Mouse (Mus musculus): ENCODE measurements around the gene Morc2a. TPM values are rescaled to one million over a fixed set of nuclear protein-coding genes. Genes with fewer than 3 reads are reported as not detected.

The Morc2a gene
- polyA plus RNA-seq, 1 experiment from 2014 or later, result 6.9 TPM

- H3K9ac ChIP-seq, result peak overlapping the region; percentile 84; the same call in 1 of the 2 replicates
- ATAC-seq (ENCODE audit: low read depth), result no peak
Measured at GRCm38 (mm10) chr11:3650141-3650540, 1.1 kb downstream of the Morc2a start.

GRCm38 (mm10) chr11:3661964-3662363 lies 13.0 kb downstream of the Morc2a start:
- Histone ChIP-seq H3K27ac (no peak overlapping the region), H3K4me2 (no peak overlapping the region), H3K9ac (no peak overlapping the region), H3K27me3 (no peaks in the 10 kb centered on the region), H3K4me3 (replicated peaks) (no peak overlapping the region), H3K4me1 (replicated peaks) (no peaks in the 10 kb centered on the region), H3K36me3 (peaks cover 28% of the 10 kb centered on the region), H3K9me3 (replicated peaks) (no peaks in the 10 kb centered on the region)
- DNase-seq, result no peak
- no peak for ATAC-seq (ENCODE audit: low read depth)
- WGBS (ENCODE audit: insufficient replicate concordance), result 81% methylated on average over 2 of the region's 2 CpGs

More at GRCm38 (mm10) chr11:3650141-3650540, 1.1 kb downstream of the Morc2a start:
- no peaks in the 10 kb centered on the region for H3K27me3 ChIP-seq
- H3K27ac ChIP-seq, result no peak overlapping the region
- no peaks in the 10 kb centered on the region for H3K9me3 ChIP-seq (replicated peaks)
- no peak for DNase-seq
- peaks cover 34% of the 10 kb centered on the region for H3K4me1 ChIP-seq (replicated peaks)
- H3K4me2 ChIP-seq, result peak overlapping the region; percentile 97
- WGBS (ENCODE audit: insufficient replicate concordance), result 89% methylated on average over 6 of the region's 6 CpGs
- H3K4me3 ChIP-seq (replicated peaks), result peak overlapping the region; percentile 96
- H3K36me3 ChIP-seq, result peaks cover 20% of the 10 kb centered on the region

- Histone ChIP-seq H3K4me3 (replicated peaks) (no peak overlapping the region), H3K4me2 (no peak overlapping the region), H3K36me3 (peaks cover 62% of the 10 kb centered on the region), H3K4me1 (replicated peaks) (no peaks in the 10 kb centered on the region), H3K9ac (no peak overlapping the region), H3K9me3 (replicated peaks) (no peaks in the 10 kb centered on the region), H3K27ac (no peak overlapping the region), H3K27me3 (no peaks in the 10 kb centered on the region)
- DNase-seq, result no peak
- ATAC-seq (ENCODE audit: low read depth), result no peak
- 79% methylated on average over 3 of the region's 3 CpGs for WGBS (ENCODE audit: insufficient replicate concordance)
Measured at GRCm38 (mm10) chr11:3667506-3667905, 18.5 kb downstream of the Morc2a start.

GRCm38 (mm10) chr11:3668768-3669167 lies 19.8 kb downstream of the Morc2a start:
- Histone ChIP-seq H3K4me3 (replicated peaks) (no peak overlapping the region), H3K27ac (no peak overlapping the region), H3K4me1 (replicated peaks) (no peaks in the 10 kb centered on the region), H3K4me2 (no peak overlapping the region), H3K36me3 (peaks cover 69% of the 10 kb centered on the region), H3K9ac (no peak overlapping the region), H3K9me3 (replicated peaks) (no peaks in the 10 kb centered on the region), H3K27me3 (no peaks in the 10 kb centered on the region)
- WGBS (ENCODE audit: insufficient replicate concordance), result 77% methylated on average over 2 of the region's 2 CpGs
- ATAC-seq (ENCODE audit: low read depth) (no peak), DNase-seq (no peak)

- peaks cover 70% of the 10 kb centered on the region for H3K36me3 ChIP-seq
- no peaks in the 10 kb centered on the region for H3K9me3 ChIP-seq (replicated peaks)
- H3K27ac ChIP-seq, result no peak overlapping the region
Measured at GRCm38 (mm10) chr11:3669849-3670248, 20.9 kb downstream of the Morc2a start.

GRCm38 (mm10) chr11:3671000-3671628 lies 22.1 kb downstream of the Morc2a start:
- Histone ChIP-seq H3K4me1 (replicated peaks) (no peaks in the 10 kb centered on the region), H3K9me3 (replicated peaks) (no peaks in the 10 kb centered on the region), H3K4me2 (no peak overlapping the region), H3K9ac (no peak overlapping the region), H3K27me3 (no peaks in the 10 kb centered on the region), H3K4me3 (replicated peaks) (no peak overlapping the region), H3K36me3 (peaks cover 78% of the 10 kb centered on the region), H3K27ac (no peak overlapping the region)
- ATAC-seq (ENCODE audit: low read depth) (no peak), DNase-seq (no peak)
- 87% methylated on average over 1 of the region's 1 CpGs for WGBS (ENCODE audit: insufficient replicate concordance)

More at GRCm38 (mm10) chr11:3669849-3670248, 20.9 kb downstream of the Morc2a start:
- H3K27me3 ChIP-seq, result no peaks in the 10 kb centered on the region
- ATAC-seq (ENCODE audit: low read depth) (no peak), DNase-seq (no peak)
- no peak overlapping the region for H3K9ac ChIP-seq
- no peaks in the 10 kb centered on the region for H3K4me1 ChIP-seq (replicated peaks)
- no peak overlapping the region for H3K4me2 ChIP-seq
- H3K4me3 ChIP-seq (replicated peaks), result no peak overlapping the region

GRCm38 (mm10) chr11:3674545-3674944 lies 25.6 kb downstream of the Morc2a start:
- H3K9ac ChIP-seq, result no peak overlapping the region
- peaks cover 92% of the 10 kb centered on the region for H3K36me3 ChIP-seq
- H3K9me3 ChIP-seq (replicated peaks), result no peaks in the 10 kb centered on the region
- no peak overlapping the region for H3K27ac ChIP-seq
- H3K4me2 ChIP-seq, result no peak overlapping the region
- H3K4me1 ChIP-seq (replicated peaks), result no peaks in the 10 kb centered on the region
- 84% methylated on average over 4 of the region's 4 CpGs for WGBS (ENCODE audit: insufficient replicate concordance)
- no peak overlapping the region for H3K4me3 ChIP-seq (replicated peaks)
- DNase-seq (no peak), ATAC-seq (ENCODE audit: low read depth) (no peak)
- no peaks in the 10 kb centered on the region for H3K27me3 ChIP-seq

- no peaks in the 10 kb centered on the region for H3K4me1 ChIP-seq (replicated peaks)
- H3K9ac ChIP-seq, result no peak overlapping the region
- no peak overlapping the region for H3K4me3 ChIP-seq (replicated peaks)
- no peak overlapping the region for H3K27ac ChIP-seq
- no peak overlapping the region for H3K4me2 ChIP-seq
- no peaks in the 10 kb centered on the region for H3K9me3 ChIP-seq (replicated peaks)
- H3K27me3 ChIP-seq, result no peaks in the 10 kb centered on the region
- WGBS (ENCODE audit: insufficient replicate concordance), result 56% methylated on average over 5 of the region's 5 CpGs
- no peak for DNase-seq
- peaks cover 96% of the 10 kb centered on the region for H3K36me3 ChIP-seq
- no peak for ATAC-seq (ENCODE audit: low read depth)
Measured at GRCm38 (mm10) chr11:3676423-3676822, 27.4 kb downstream of the Morc2a start.

GRCm38 (mm10) chr11:3677204-3677603 lies 28.2 kb downstream of the Morc2a start:
- DNase-seq (no peak), ATAC-seq (ENCODE audit: low read depth) (no peak)
- H3K4me2 ChIP-seq, result no peak overlapping the region

GRCm38 (mm10) chr11:3679771-3680170 lies 30.8 kb downstream of the Morc2a start:
- no peak overlapping the region for H3K4me3 ChIP-seq (replicated peaks)
- ATAC-seq (ENCODE audit: low read depth) (no peak), DNase-seq (no peak)
- no peaks in the 10 kb centered on the region for H3K4me1 ChIP-seq (replicated peaks)
- 78% methylated on average over 3 of the region's 3 CpGs for WGBS (ENCODE audit: insufficient replicate concordance)
- H3K27ac ChIP-seq, result no peak overlapping the region
- no peaks in the 10 kb centered on the region for H3K27me3 ChIP-seq
- no peaks in the 10 kb centered on the region for H3K9me3 ChIP-seq (replicated peaks)
- H3K36me3 ChIP-seq, result peaks cover 88% of the 10 kb centered on the region
- H3K9ac ChIP-seq, result no peak overlapping the region
- H3K4me2 ChIP-seq, result no peak overlapping the region

More at GRCm38 (mm10) chr11:3677204-3677603, 28.2 kb downstream of the Morc2a start:
- H3K4me3 ChIP-seq (replicated peaks), result no peak overlapping the region
- H3K27ac ChIP-seq, result no peak overlapping the region
- H3K9me3 ChIP-seq (replicated peaks), result no peaks in the 10 kb centered on the region
- no peak overlapping the region for H3K9ac ChIP-seq
- H3K27me3 ChIP-seq, result no peaks in the 10 kb centered on the region
- peaks cover 91% of the 10 kb centered on the region for H3K36me3 ChIP-seq
- 70% methylated on average over 6 of the region's 6 CpGs for WGBS (ENCODE audit: insufficient replicate concordance)
- no peaks in the 10 kb centered on the region for H3K4me1 ChIP-seq (replicated peaks)

- Histone ChIP-seq H3K4me1 (replicated peaks) (no peaks in the 10 kb centered on the region), H3K27ac (no peak overlapping the region), H3K36me3 (peaks cover 87% of the 10 kb centered on the region), H3K4me2 (no peak overlapping the region), H3K9ac (no peak overlapping the region), H3K27me3 (no peaks in the 10 kb centered on the region), H3K9me3 (replicated peaks) (no peaks in the 10 kb centered on the region), H3K4me3 (replicated peaks) (no peak overlapping the region)
- ATAC-seq (ENCODE audit: low read depth) (no peak), DNase-seq (no peak)
- 83% methylated on average over 11 of the region's 11 CpGs for WGBS (ENCODE audit: insufficient replicate concordance)
Measured at GRCm38 (mm10) chr11:3683696-3684095, 34.7 kb downstream of the Morc2a start.

- no peaks in the 10 kb centered on the region for H3K4me1 ChIP-seq (replicated peaks)
- DNase-seq (no peak), ATAC-seq (ENCODE audit: low read depth) (no peak)
- H3K27me3 ChIP-seq, result no peaks in the 10 kb centered on the region
- no peak overlapping the region for H3K9ac ChIP-seq
- H3K9me3 ChIP-seq (replicated peaks), result no peaks in the 10 kb centered on the region
- H3K4me3 ChIP-seq (replicated peaks), result no peak overlapping the region
- peaks cover 88% of the 10 kb centered on the region for H3K36me3 ChIP-seq
- H3K27ac ChIP-seq, result no peak overlapping the region
- H3K4me2 ChIP-seq, result no peak overlapping the region
- 92% methylated on average over 1 of the region's 1 CpGs for WGBS (ENCODE audit: insufficient replicate concordance)
Measured at GRCm38 (mm10) chr11:3684232-3684631, 35.2 kb downstream of the Morc2a start.

Data from liver, embryonic 13.5 days (tissue).